Mouse (Mus musculus) liver, postnatal 0 days (tissue): ENCODE measurements around the gene Olfr794.

ENCODE experiments used
- CTCF ChIP-seq: sonication (generic); IDR thresholded peaks from 2 replicates; pipeline ENCODE4 v1.5.1; 2016; ENCODE audit warnings: antibody characterized with exemption, low read depth
- EP300 ChIP-seq: IDR thresholded peaks from 2 replicates; pipeline ENCODE4 v1.6.1; 2016; ENCODE audit warnings: antibody characterized with exemption, low read depth, mild to moderate bottlenecking

DNA sequence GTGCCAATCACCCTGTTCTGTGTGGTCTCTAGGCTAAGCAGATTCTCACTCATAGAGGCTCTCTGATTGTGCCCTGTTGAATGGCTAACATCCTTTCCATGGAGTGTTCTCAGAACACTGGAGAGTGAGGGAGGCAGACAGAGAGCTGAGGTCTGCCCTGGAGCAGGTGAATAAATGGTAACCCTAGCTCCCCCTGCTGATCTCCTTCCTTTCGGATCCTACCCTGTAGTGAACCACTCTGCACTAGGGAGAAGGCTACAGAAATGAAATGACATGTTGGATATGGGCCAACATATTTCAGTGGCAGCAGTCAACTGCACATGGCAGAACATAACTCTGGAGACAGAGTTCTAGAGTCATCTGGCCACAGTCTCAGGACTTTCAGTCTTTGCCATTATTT, 54.3 kb downstream of the Olfr794 start:
- TF ChIP-seq CTCF (no peak), EP300 (no peak)
